Mouse (Mus musculus) limb, embryonic 14.5 days (tissue): ENCODE results near the gene Fndc3b. TPM values are rescaled to one million over a fixed set of nuclear protein-coding genes. Genes with fewer than 3 reads are reported as not detected.
A peak's percentile ranks its signal among the peaks of the same experiment; 100 is the strongest.

Experiments used
- ATAC-seq: fragments of 200-750 bp; cut with Nextera tagmentation; 2 replicates; pipeline ENCODE4 v1.8.0; 2017; ENCODE audit warnings: low read depth, moderate number of reproducible peaks, moderate TSS enrichment; ENCODE audit not compliant: low FRiP score
- DNase-seq: peaks from one replicate; pipeline ENCODE4 v3.0.0-alpha.2; 2015; ENCODE audit warnings: low spot score
- H3K27ac ChIP-seq: fragments of 300-500 bp; sonication (generic); replicated peaks from 2 replicates; pipeline ENCODE4 v1.5.1; 2014; ENCODE audit warnings: low read depth, mild to moderate bottlenecking, low read length, moderate library complexity, mixed read lengths
- H3K27me3 ChIP-seq: fragments of 300-500 bp; sonication (generic); 2 replicates; pipeline ENCODE4 v1.6.1; 2014; ENCODE audit warnings: low read length, mixed read lengths; ENCODE audit not compliant: control insufficient read depth, insufficient read depth
- H3K36me3 ChIP-seq: fragments of 300-500 bp; sonication (generic); 2 replicates; pipeline ENCODE4 v1.6.1; 2014; ENCODE audit warnings: mild to moderate bottlenecking, low read length, moderate library complexity, mixed read lengths; ENCODE audit not compliant: control insufficient read depth, insufficient read depth
- H3K4me1 ChIP-seq: fragments of 300-500 bp; sonication (generic); 2 replicates; pipeline ENCODE4 v1.6.1; 2014; ENCODE audit warnings: antibody characterized with exemption, low read length, mixed read lengths; ENCODE audit not compliant: control insufficient read depth, insufficient read depth
- H3K4me2 ChIP-seq: fragments of 300-500 bp; sonication (generic); replicated peaks from 2 replicates; pipeline ENCODE4 v1.6.1; 2014; ENCODE audit warnings: low read depth, mild to moderate bottlenecking, low read length, moderate library complexity; ENCODE audit not compliant: severe bottlenecking
- H3K4me3 ChIP-seq: fragments of 300-500 bp; sonication (generic); replicated peaks from 2 replicates; pipeline ENCODE4 v1.5.1; 2014; ENCODE audit warnings: low read length
- H3K9ac ChIP-seq: fragments of 300-500 bp; sonication (generic); 2 replicates; pipeline ENCODE4 v1.6.1; 2014; ENCODE audit warnings: mild to moderate bottlenecking, low read depth, low read length, moderate library complexity; ENCODE audit not compliant: severe bottlenecking
- H3K9me3 ChIP-seq: fragments of 300-500 bp; sonication (generic); 2 replicates; pipeline ENCODE4 v1.6.1; 2016; ENCODE audit warnings: low read length; ENCODE audit not compliant: control insufficient read depth
- POLR2A ChIP-seq: fragments of 200-500 bp; IDR thresholded peaks from 2 replicates; pipeline ENCODE4 v1.8.0; 2012; ENCODE audit warnings: inconsistent platforms, mild to moderate bottlenecking, moderate library complexity, borderline replicate concordance; ENCODE audit not compliant: insufficient read depth, insufficient read length; ENCODE audit errors: extremely low read depth
- WGBS: fragments of 180-500 bp; shearing (Covaris S2); extraction: QIAGEN DNeasy Blood & Tissue Kit; methylation state at CpG from one replicate; pipeline ENCODE4 v1.1.7; 2014; 5-methylcytosine and 5-hydroxymethylcytosine counted together
- polyA plus RNA-seq, 2 experiments: library from polyadenylated mRNA; depleted of rRNA in 1 of 2; stranded (reverse) in 1 of 2; unstranded in 1 of 2; fragments of >200 nt; fragmentation: Nextera tagmentation in 1 of 2; extraction: Ambion mirVana in 1 of 2; gene quantifications; 2 replicates each; pipeline versions ENCODE4 v1.2.1 to v1.2.3; 2012 to 2014

The Fndc3b gene
- polyA plus RNA-seq, 2 experiments, result 39.6 to 41.3 TPM

DNA sequence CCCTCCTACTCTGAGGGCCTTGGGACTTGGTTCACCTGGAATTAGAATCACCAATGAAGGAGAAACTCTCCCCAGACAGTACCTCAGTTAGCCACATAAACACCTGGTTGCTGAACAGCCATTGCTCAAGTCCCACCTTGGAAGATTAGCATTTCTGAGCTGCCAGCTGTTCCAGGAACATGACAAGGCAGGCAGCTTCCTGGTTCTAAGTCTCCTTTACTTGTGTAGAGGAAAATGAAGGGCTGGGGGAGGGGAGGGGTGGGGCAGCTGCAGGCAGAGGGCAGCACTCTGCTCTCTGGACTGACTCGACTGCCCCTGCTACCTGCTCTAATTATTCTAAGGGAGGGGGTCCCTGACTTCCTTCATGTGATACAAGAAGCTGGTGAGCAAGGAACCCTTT is 45.8 kb downstream of the Fndc3b start:
- ATAC-seq (no peak), DNase-seq (no peak)
- H3K9ac ChIP-seq, result no peak overlapping the region
- H3K36me3 ChIP-seq, result no peaks in the 10 kb centered on the region
- H3K4me1 ChIP-seq, result peaks cover 5% of the 10 kb centered on the region; the same call in 1 of the 2 replicates
- no peak overlapping the region for H3K27ac ChIP-seq
- no peaks in the 10 kb centered on the region for H3K9me3 ChIP-seq
- no peak overlapping the region for H3K4me3 ChIP-seq
- no peaks in the 10 kb centered on the region for H3K27me3 ChIP-seq
- H3K4me2 ChIP-seq, result no peak overlapping the region
- 0% methylated on average over 1 of the region's 1 CpGs for WGBS
- TF ChIP-seq POLR2A, result no peak

DNA sequence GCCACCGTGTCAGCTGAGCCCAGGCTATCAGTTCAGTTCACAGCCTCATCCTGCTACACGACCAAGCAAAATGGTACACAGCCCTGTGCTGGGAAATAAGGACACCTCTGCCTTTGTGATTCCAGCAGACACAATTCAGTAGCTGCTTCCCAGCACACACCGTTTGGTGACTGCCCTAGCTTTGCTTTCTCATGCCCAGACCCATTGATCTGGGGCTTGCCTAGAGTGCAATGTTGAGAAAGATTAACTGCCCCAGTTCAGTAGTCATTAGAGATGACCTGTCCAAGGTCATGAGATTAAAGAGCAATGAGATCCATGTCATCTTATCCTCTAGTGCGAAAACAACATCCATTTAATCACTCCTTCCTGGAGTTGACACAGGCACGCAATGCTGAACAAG is 47.9 kb downstream of the Fndc3b start:
- Histone ChIP-seq H3K9me3 (no peaks in the 10 kb centered on the region), H3K4me1 (peaks cover 9% of the 10 kb centered on the region; the same call in 1 of the 2 replicates), H3K27me3 (no peaks in the 10 kb centered on the region), H3K4me2 (no peak overlapping the region), H3K27ac (no peak overlapping the region), H3K4me3 (no peak overlapping the region), H3K36me3 (no peaks in the 10 kb centered on the region), H3K9ac (no peak overlapping the region)
- ATAC-seq (no peak), DNase-seq (no peak)
- WGBS, result 63% methylated on average over 5 of the region's 5 CpGs
- no peak for TF ChIP-seq POLR2A

DNA sequence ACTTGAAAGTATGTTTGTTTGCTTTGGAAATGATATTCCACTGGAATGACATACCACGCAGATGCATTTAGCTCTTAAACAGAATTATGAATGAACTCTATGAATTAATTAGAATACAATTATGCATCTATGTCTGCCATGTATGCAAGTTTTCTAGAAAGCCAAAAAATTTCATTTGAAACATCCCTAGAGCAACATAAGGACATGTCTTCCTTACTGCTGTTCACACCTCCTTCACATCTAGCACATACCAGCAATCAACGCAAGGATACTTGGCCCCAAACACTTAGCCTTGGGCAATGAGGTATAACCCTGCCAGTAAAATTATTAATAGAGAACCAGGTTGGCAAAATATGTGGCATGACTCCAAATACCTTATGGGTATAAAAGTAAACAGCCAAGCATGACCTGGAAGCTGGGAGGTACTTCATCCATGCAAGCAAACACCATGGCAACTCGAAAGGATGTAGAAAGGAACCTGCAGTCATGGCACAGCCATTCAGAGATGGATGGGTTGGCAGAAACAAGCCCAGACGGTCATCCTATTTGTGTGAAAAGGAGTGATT is 52.8 kb downstream of the Fndc3b start:
- 82% methylated on average over 4 of the region's 4 CpGs for WGBS
- Histone ChIP-seq H3K4me1 (peaks cover 49% of the 10 kb centered on the region), H3K27me3 (no peaks in the 10 kb centered on the region), H3K9me3 (no peaks in the 10 kb centered on the region), H3K36me3 (no peaks in the 10 kb centered on the region), H3K27ac (no peak overlapping the region), H3K9ac (no peak overlapping the region), H3K4me3 (no peak overlapping the region), H3K4me2 (no peak overlapping the region)
- DNase-seq, result no peak
- ATAC-seq, result no peak
- no peak for TF ChIP-seq POLR2A

DNA sequence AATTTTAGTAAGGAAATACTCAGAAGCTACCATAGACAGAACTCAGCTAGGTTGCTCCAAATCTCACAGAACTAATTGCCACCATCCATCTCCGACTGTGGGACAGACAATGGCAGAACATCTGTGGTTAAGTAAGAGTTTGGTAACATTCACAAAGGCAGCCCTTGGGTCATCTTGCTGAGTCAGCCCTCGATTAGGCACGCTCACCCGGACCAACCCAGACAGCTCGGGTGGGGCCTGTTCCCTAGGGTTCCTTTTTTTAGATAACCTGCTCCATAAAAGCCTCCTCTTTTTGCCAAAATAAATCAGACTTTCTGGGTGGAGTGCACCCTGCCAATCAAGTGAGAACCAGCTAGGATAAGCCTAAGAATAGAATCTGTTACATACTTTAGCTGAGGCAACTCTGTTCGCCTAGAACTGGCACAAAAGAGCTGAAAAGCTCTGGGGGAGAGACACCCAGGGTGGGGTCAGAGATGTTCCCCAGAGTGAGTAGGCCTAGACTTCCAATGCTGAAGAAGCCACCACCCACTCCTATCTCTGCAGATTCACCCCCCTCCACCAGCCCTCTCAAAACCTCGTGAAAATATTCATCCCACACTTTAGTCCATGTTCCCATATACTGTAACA is 54.2 kb downstream of the Fndc3b start:
- no peak overlapping the region for H3K4me3 ChIP-seq
- no peaks in the 10 kb centered on the region for H3K27me3 ChIP-seq
- H3K36me3 ChIP-seq, result no peaks in the 10 kb centered on the region
- no peak overlapping the region for H3K9ac ChIP-seq
- no peaks in the 10 kb centered on the region for H3K9me3 ChIP-seq
- ATAC-seq (no peak), DNase-seq (no peak)
- no peak for TF ChIP-seq POLR2A
- no peak overlapping the region for H3K27ac ChIP-seq
- no peak overlapping the region for H3K4me2 ChIP-seq
- 51% methylated on average over 7 of the region's 7 CpGs for WGBS
- H3K4me1 ChIP-seq, result peaks cover 55% of the 10 kb centered on the region

DNA sequence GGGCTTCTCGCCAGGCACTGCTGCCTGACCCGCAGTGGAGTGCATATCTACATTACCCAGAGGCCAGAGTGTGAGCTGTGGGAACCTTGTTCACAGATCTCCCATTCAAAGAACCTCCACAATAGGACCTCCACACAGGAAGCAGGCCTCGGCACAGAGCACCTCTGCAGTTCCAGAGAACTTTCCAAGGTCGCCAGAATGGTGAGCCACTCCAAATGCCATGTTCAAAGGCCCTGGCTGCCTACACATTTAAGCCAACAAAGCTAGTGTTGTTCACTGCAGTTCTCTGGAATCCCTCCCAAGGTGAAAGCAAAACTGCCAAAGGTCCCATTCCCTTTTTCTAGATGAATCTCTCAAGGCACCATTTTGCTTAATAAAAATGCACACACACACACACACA is 55.4 kb downstream of the Fndc3b start:
- Histone ChIP-seq H3K36me3 (no peaks in the 10 kb centered on the region), H3K27me3 (no peaks in the 10 kb centered on the region), H3K27ac (peak overlapping the region; percentile 52; the same call in 1 of the 2 replicates), H3K4me2 (no peak overlapping the region), H3K4me1 (peaks cover 61% of the 10 kb centered on the region), H3K4me3 (no peak overlapping the region), H3K9ac (no peak overlapping the region), H3K9me3 (no peaks in the 10 kb centered on the region)
- no peak for TF ChIP-seq POLR2A
- DNase-seq (no peak), ATAC-seq (no peak)
- 51% methylated on average over 4 of the region's 4 CpGs for WGBS
